Mouse (Mus musculus): ENCODE measurements around the gene Tepsin. TPM values are rescaled to one million over a fixed set of nuclear protein-coding genes. Genes with fewer than 3 reads are reported as not detected.

Tepsin gene
- total RNA-seq, 2 experiments from 2014 or later: 19.3 to 19.7 TPM

Small RNA genes lying within 50 kb of the gene (microRNA-seq; reads per million reads assigned to microRNA genes)
- 0 to 0.22 reads per million in 2 experiments for gene Gm25948

Other genes with a start within 250 kb of the Tepsin start
- gene Chmp6, start 185.3 kb downstream of the Tepsin start, total RNA-seq (2021): 10 to 100 TPM; 43.0 to 44.5 TPM
- 100 to 1,000 TPM in 1 of 2 experiments, 10 to 100 TPM in 1; 96.2 to 102 TPM for gene Baiap2, start 156.0 kb downstream of the Tepsin start, total RNA-seq (2021)
- 100 to 1,000 TPM; 136 to 148 TPM for gene Aatk, start 51.6 kb downstream of the Tepsin start, total RNA-seq (2021)
- gene Cep131, start 11.9 kb downstream of the Tepsin start, total RNA-seq (2021): 10 to 100 TPM; 44.3 to 53.4 TPM
- gene Ndufaf8, start 197 bp upstream of the Tepsin start, total RNA-seq (2021): 10 to 100 TPM; 36.4 to 37.3 TPM
- gene Slc38a10, start 52.6 kb upstream of the Tepsin start, total RNA-seq (2021): 100 to 1,000 TPM; 107 to 123 TPM
- gene Bahcc1, start 134.2 kb upstream of the Tepsin start, total RNA-seq (2021): 10 to 100 TPM; 21.9 to 26.0 TPM
- gene Actg1, start 249.8 kb upstream of the Tepsin start, total RNA-seq (2021): 1,000 to 10,000 TPM; 2,523 to 2,576 TPM

Data from layer of hippocampus, postnatal 10 days (tissue).